Mouse (Mus musculus) heart, adult 2 months (tissue): Measurements from ENCODE around the gene Rps27. TPM values are rescaled to one million over a fixed set of nuclear protein-coding genes. Genes with fewer than 3 reads are reported as not detected.
A peak's percentile ranks its signal among the peaks of the same experiment; 100 is the strongest.

Source experiments
- DNase-seq, 2 experiments: peaks; one replicate each; pipeline ENCODE4 v3.0.0; 2021
- H3K27ac ChIP-seq: fragments of 200-600 bp; 2 replicates; pipeline ENCODE4 v1.8.1; 2022
- H3K27me3 ChIP-seq: fragments of 200-500 bp; 2 replicates; pipeline ENCODE4 v1.6.1; 2012; ENCODE audit warnings: mild to moderate bottlenecking, low read length, inconsistent platforms, mixed read lengths; ENCODE audit not compliant: control insufficient read depth, insufficient read depth
- H3K36me3 ChIP-seq: fragments of 200-500 bp; 2 replicates; pipeline ENCODE4 v1.6.1; 2012; ENCODE audit warnings: low read length, inconsistent platforms; ENCODE audit not compliant: control insufficient read depth, insufficient read depth
- H3K4me1 ChIP-seq: fragments of 200-500 bp; 2 replicates; pipeline ENCODE4 v1.6.1; 2011; ENCODE audit warnings: low read length; ENCODE audit not compliant: control insufficient read depth, insufficient read depth
- H3K4me3 ChIP-seq: fragments of 200-600 bp; 2 replicates; pipeline ENCODE4 v1.8.1; 2022
- H3K79me2 ChIP-seq: fragments of 200-500 bp; replicated peaks from 2 replicates; pipeline ENCODE4 v1.6.1; 2012; ENCODE audit warnings: mild to moderate bottlenecking, inconsistent platforms, low read length, moderate library complexity, mixed read lengths; ENCODE audit not compliant: control insufficient read depth, insufficient read depth
- H3K9ac ChIP-seq: fragments of 200-500 bp; 2 replicates; pipeline ENCODE4 v1.6.1; 2012; ENCODE audit warnings: low read depth, mild to moderate bottlenecking, control low read depth, inconsistent platforms, low read length, mixed read lengths
- CTCF ChIP-seq: fragments of 200-600 bp; IDR thresholded peaks from 2 replicates; pipeline ENCODE4 v1.8.1; 2022; ENCODE audit warnings: antibody characterized with exemption, mild to moderate bottlenecking, moderate library complexity
- EP300 ChIP-seq: fragments of 200-500 bp; IDR thresholded peaks from 2 replicates; pipeline ENCODE4 v1.6.1; 2011; ENCODE audit warnings: low read depth, low read length, control low read depth; ENCODE audit not compliant: insufficient read depth
- POLR2A ChIP-seq: fragments of 200-500 bp; IDR thresholded peaks from 2 replicates; pipeline ENCODE4 v1.6.1; 2011; ENCODE audit warnings: mild to moderate bottlenecking, low read depth, low read length, control low read depth; ENCODE audit not compliant: insufficient read depth
- WGBS: fragments of 180-500 bp; shearing (Covaris S2); methylation state at CpG from one replicate; pipeline ENCODE4 v1.1.7; 2018; 5-methylcytosine and 5-hydroxymethylcytosine counted together
- intact Hi-C: fragments of 180-260 bp; cut with DNase I; formaldehyde crosslinking; loops from one replicate; pipeline ENCODE4 v1.15.1; 2025
- polyA plus RNA-seq: library from polyadenylated mRNA; depleted of rRNA; stranded (reverse); fragments of >200 nt; gene quantifications from 2 replicates; pipeline ENCODE4 v1.2.3, GENCODE M21; 2012
- total RNA-seq, 2 experiments: library from RNA; stranded (reverse); gene quantifications; 2 replicates each; pipeline ENCODE4 v1.2.3; 2021

Gene Rps27
- total and polyA plus RNA-seq, 3 experiments, result 696 to 1,280 (median 1,040) TPM

- Histone ChIP-seq H3K27ac (no peak overlapping the region), H3K27me3 (no peaks in the 10 kb centered on the region), H3K4me3 (no peak overlapping the region), H3K79me2 (no peaks in the 10 kb centered on the region), H3K36me3 (no peaks in the 10 kb centered on the region), H3K4me1 (peaks cover 3% of the 10 kb centered on the region), H3K9ac (no peak overlapping the region)
- TF ChIP-seq POLR2A (no peak), CTCF (no peak), EP300 (no peak)
- intact Hi-C loops, result loop anchor here (5.0 kb wide), 1 partner anchor 244 kb away; the partner anchor contains the start of gene Npr1
- DNase-seq, result no peak
- WGBS, result 45% methylated on average over 3 of the region's 3 CpGs
Observed at GRCm38 (mm10) chr3:90222941-90223340, 9.5 kb upstream of the Rps27 start.

GRCm38 (mm10) chr3:90222455-90222854 lies 9.0 kb upstream of the Rps27 start:
- Histone ChIP-seq H3K36me3 (no peaks in the 10 kb centered on the region), H3K4me1 (peaks cover 3% of the 10 kb centered on the region), H3K27me3 (no peaks in the 10 kb centered on the region), H3K9ac (no peak overlapping the region), H3K4me3 (no peak overlapping the region), H3K27ac (no peak overlapping the region), H3K79me2 (no peaks in the 10 kb centered on the region)
- intact Hi-C loops, result loop anchor here (5.0 kb wide), 1 partner anchor 245 kb away; the partner anchor contains the start of gene Npr1
- TF ChIP-seq POLR2A (no peak), CTCF (no peak), EP300 (no peak)
- 69% methylated on average over 4 of the region's 4 CpGs for WGBS
- DNase-seq, result no peak

- H3K27me3 ChIP-seq, result no peaks in the 10 kb centered on the region
- peaks cover 3% of the 10 kb centered on the region for H3K4me1 ChIP-seq
- H3K27ac ChIP-seq, result peak overlapping the region; percentile 95
- no peaks in the 10 kb centered on the region for H3K79me2 ChIP-seq
- peak overlapping the region; percentile 14; the same call in 1 of the 2 replicates for H3K9ac ChIP-seq
- DNase-seq, result no peak
- whole genome bisulfite sequencing, result 14% methylated on average over 5 of the region's 5 CpGs
- TF ChIP-seq CTCF, result no peak
- TF ChIP-seq POLR2A, result no peak
- no peak for TF ChIP-seq EP300
- H3K4me3 ChIP-seq, result peak overlapping the region; percentile 69
- intact Hi-C loops, result loop anchor here (2.0 to 5.0 kb wide), 3 partner anchors 34 to 246 kb away; partner anchors contain the start of genes Crtc2, Dennd4b and Npr1
- H3K36me3 ChIP-seq, result no peaks in the 10 kb centered on the region
Observed at GRCm38 (mm10) chr3:90221123-90221522, 7.7 kb upstream of the Rps27 start.

- Histone ChIP-seq H3K36me3 (no peaks in the 10 kb centered on the region), H3K79me2 (no peaks in the 10 kb centered on the region), H3K27ac (peak overlapping the region; percentile 95), H3K4me1 (peaks cover 3% of the 10 kb centered on the region), H3K9ac (peak overlapping the region; percentile 79), H3K4me3 (peak overlapping the region; percentile 69), H3K27me3 (no peaks in the 10 kb centered on the region)
- peak; percentile 88 to 89 for DNase-seq
- TF ChIP-seq CTCF, result no peak
- TF ChIP-seq EP300, result no peak
- TF ChIP-seq POLR2A, result peak; percentile 71; the same call in 1 of the 2 replicates
- intact Hi-C loops, result loop anchor here (1.0 to 5.0 kb wide), 4 partner anchors 34 to 247 kb away; partner anchors contain the start of genes Crtc2, Dennd4b and Npr1
- WGBS, result under 1% methylated on average over 20 of the region's 20 CpGs
Observed at GRCm38 (mm10) chr3:90220531-90220951, 7.1 kb upstream of the Rps27 start.

GRCm38 (mm10) chr3:90220088-90220487 lies 6.6 kb upstream of the Rps27 start:
- no peaks in the 10 kb centered on the region for H3K27me3 ChIP-seq
- intact Hi-C loops, result loop anchor here (1.0 to 5.0 kb wide), 4 partner anchors 35 to 247 kb away; partner anchors contain the start of genes Crtc2, Dennd4b and Npr1
- WGBS, result 11% methylated on average over 6 of the region's 6 CpGs
- peak overlapping the region; percentile 79; the same call in 1 of the 2 replicates for H3K9ac ChIP-seq
- no peaks in the 10 kb centered on the region for H3K79me2 ChIP-seq
- H3K27ac ChIP-seq, result peak overlapping the region; percentile 95
- DNase-seq, result peak; percentile 45 to 50
- TF ChIP-seq CTCF, result peak; percentile 83
- no peak for TF ChIP-seq EP300
- peaks cover 3% of the 10 kb centered on the region for H3K4me1 ChIP-seq
- H3K36me3 ChIP-seq, result no peaks in the 10 kb centered on the region
- H3K4me3 ChIP-seq, result peak overlapping the region; percentile 69

GRCm38 (mm10) chr3:90215825-90216380 lies 2.5 kb upstream of the Rps27 start:
- H3K27me3 ChIP-seq, result no peaks in the 10 kb centered on the region
- intact Hi-C loops, result loop anchor here (1.0 kb wide), 1 partner anchor 158 kb away; no protein-coding TSS in a partner anchor
- H3K27ac ChIP-seq, result no peak overlapping the region
- no peak for DNase-seq
- H3K9ac ChIP-seq, result no peak overlapping the region
- H3K4me3 ChIP-seq, result no peak overlapping the region
- H3K79me2 ChIP-seq, result peaks cover 2% of the 10 kb centered on the region; the same call in 1 of the 2 replicates
- H3K36me3 ChIP-seq, result peaks cover 19% of the 10 kb centered on the region
- TF ChIP-seq CTCF (peak; percentile 55), EP300 (no peak)
- WGBS, result 60% methylated on average over 1 of the region's 1 CpGs
- peaks cover 10% of the 10 kb centered on the region for H3K4me1 ChIP-seq
